Comparison of ENCODE assay signal across 19 mouse cellular contexts in the genomic region with DNA sequence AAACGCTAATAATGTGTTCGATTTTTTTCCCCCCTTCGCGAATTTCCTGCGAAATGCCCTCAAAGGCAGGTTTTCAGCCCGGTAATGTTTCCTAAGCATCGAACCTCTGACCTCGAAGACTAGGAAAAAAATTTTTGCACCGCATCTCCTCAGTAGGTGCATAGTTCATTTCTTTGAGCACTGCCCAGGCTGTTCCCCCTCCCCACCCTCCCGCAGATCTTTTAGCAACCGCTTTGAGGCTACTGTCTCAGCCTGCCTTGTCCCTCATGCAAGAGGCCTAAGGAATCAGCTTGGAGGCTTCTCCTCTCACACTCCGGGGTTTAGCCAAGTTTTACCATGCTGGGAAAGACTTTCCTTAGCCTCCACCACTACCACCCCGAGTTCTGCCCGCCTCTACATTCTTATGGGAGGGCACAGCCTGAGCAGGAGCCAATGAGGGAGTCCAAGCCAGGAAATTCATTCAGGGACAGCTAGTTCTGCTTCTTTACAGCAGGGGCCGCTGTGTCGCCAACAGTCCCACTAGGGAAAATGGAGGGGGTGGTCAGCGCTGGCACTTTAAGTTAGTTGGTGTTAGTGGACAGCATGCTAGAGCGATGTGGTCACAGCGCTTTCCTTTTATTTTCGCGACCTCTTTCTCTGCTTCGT. TPM values are rescaled to one million over a fixed set of nuclear protein-coding genes. Genes with fewer than 3 reads are reported as not detected.
DNase-seq lines count a peak whose midpoint lies in the region; ATAC-seq and TF ChIP-seq lines count a peak whose summit lies in the region.
"Not testable (repeated sequence)": the region's sequence is repeated elsewhere in the genome, so short reads cannot be mapped to it uniquely, and the experiment has no call there.
"Had no signal": no experiment of that assay in that cellular context is flagged by ENCODE, and none has a peak within 500 bp of the region (broad histone marks: within the 10 kb centered on the region; RNA-seq: fewer than 3 reads in every experiment).

No protein-coding gene starts in this region.

- not testable (repeated sequence) for H3K27ac ChIP-seq in forebrain, embryonic 14.5 days (ENCODE audit: low read depth, low read length); intestine, embryonic 14.5 days (ENCODE audit: low read depth); limb, embryonic 13.5 days; stomach, postnatal 0 days (replicated peaks)

- peak; percentile 54 for ATAC-seq in activated CD4-positive, CD25-positive, alpha-beta regulatory T cell, adult 4 months
- ATAC-seq in forebrain, embryonic 14.5 days, result peak; percentile 84
- ATAC-seq in hematopoietic stem cell, adult 5-6 weeks (replicated peaks in 1 of 2; ENCODE audit: insufficient read depth in 1 of 2, low FRiP score in 2 of 2, low TSS enrichment in 1 of 2, low read depth in 1 of 2, poor library complexity in 2 of 2, severe bottlenecking in 2 of 2), result peak; percentile 98
- ATAC-seq in intestine, embryonic 14.5 days (replicated peaks; ENCODE audit: low FRiP score, low TSS enrichment, low read depth), result 0 out of 2 replicates have a peak, but pooled peaks have one; percentile 55
- ATAC-seq in limb, embryonic 13.5 days (ENCODE audit: low FRiP score, low read depth), result peak; percentile 83
- peak; percentile 98 for ATAC-seq in megakaryocyte progenitor cell, adult 5-6 weeks (replicated peaks; ENCODE audit: poor library complexity)
- ATAC-seq in monocyte, adult 5-6 weeks (replicated peaks; ENCODE audit: insufficient number of reproducible peaks, low FRiP score, low TSS enrichment, poor library complexity, severe bottlenecking), result peak; percentile 96
- peak; percentile 47; the same call in 1 of the 2 replicates for ATAC-seq in stomach, postnatal 0 days (ENCODE audit: low FRiP score, low TSS enrichment)

- WGBS in forebrain, embryonic 14.5 days, result no CpG with 5 or more reads among the region's 22 CpGs
- no CpG with 5 or more reads among the region's 22 CpGs for whole genome bisulfite sequencing in intestine, embryonic 14.5 days
- no CpG with 5 or more reads among the region's 22 CpGs for WGBS in limb, embryonic 13.5 days
- WGBS in stomach, postnatal 0 days, result no CpG with 5 or more reads among the region's 22 CpGs

- H3K36me3 ChIP-seq in forebrain, embryonic 14.5 days (ENCODE audit: control insufficient read depth, insufficient read depth, low read length); intestine, embryonic 14.5 days (ENCODE audit: control insufficient read depth, insufficient read depth, low read length); limb, embryonic 13.5 days; stomach, postnatal 0 days (ENCODE audit: control insufficient read depth, insufficient read depth, low read length): not testable (repeated sequence)

- not testable (repeated sequence) for H3K4me2 ChIP-seq in forebrain, embryonic 14.5 days (ENCODE audit: low read length); intestine, embryonic 14.5 days (ENCODE audit: low read length); limb, embryonic 13.5 days (replicated peaks); stomach, postnatal 0 days (replicated peaks; ENCODE audit: low read depth)

- H3K4me3 ChIP-seq in forebrain, embryonic 14.5 days (ENCODE audit: low read depth, low read length); intestine, embryonic 14.5 days (ENCODE audit: low read depth, low read length); limb, embryonic 13.5 days; stomach, postnatal 0 days (ENCODE audit: low read depth, low read length): not testable (repeated sequence)

- not testable (repeated sequence) for H3K27me3 ChIP-seq in forebrain, embryonic 14.5 days (replicated peaks; ENCODE audit: control insufficient read depth, insufficient read depth, low read length); intestine, embryonic 14.5 days (replicated peaks; ENCODE audit: control insufficient read depth, insufficient read depth, low read length); limb, embryonic 13.5 days; stomach, postnatal 0 days (ENCODE audit: control insufficient read depth, insufficient read depth, low read length)

- not testable (repeated sequence) for TF ChIP-seq CTCF in stomach, postnatal 0 days (IDR thresholded peaks at IDR 0.05; ENCODE audit: low read depth)

- not testable (repeated sequence) for H3K4me1 ChIP-seq in forebrain, embryonic 14.5 days (ENCODE audit: control insufficient read depth, insufficient read depth, low read length); intestine, embryonic 14.5 days (replicated peaks; ENCODE audit: control insufficient read depth, insufficient read depth, low read length); limb, embryonic 13.5 days; stomach, postnatal 0 days (replicated peaks; ENCODE audit: control insufficient read depth, insufficient read depth)

- not testable (repeated sequence) for H3K9me3 ChIP-seq in forebrain, embryonic 14.5 days (replicated peaks; ENCODE audit: control insufficient read depth, low read length); intestine, embryonic 14.5 days (ENCODE audit: control insufficient read depth, low read length); limb, embryonic 13.5 days; stomach, postnatal 0 days (ENCODE audit: control insufficient read depth, low read length)

- H3K9ac ChIP-seq in forebrain, embryonic 14.5 days (ENCODE audit: low read length); intestine, embryonic 14.5 days (ENCODE audit: low read length); limb, embryonic 13.5 days; stomach, postnatal 0 days (ENCODE audit: low read length): not testable (repeated sequence)

- not testable (repeated sequence) for DNase-seq in forebrain, embryonic 14.5 days (ENCODE audit: low spot score); intestine, embryonic 14.5 days (ENCODE audit: low spot score); stomach, postnatal 0 days (ENCODE audit: low spot score)

- TF ChIP-seq EP300 in stomach, postnatal 0 days (optimal IDR thresholded peaks at IDR 0.05), result not testable (repeated sequence)

RNA-seq across cellular contexts. Expression of gene Gm36079, which starts 28.2 kb away (rescaled TPM):
- polyA plus RNA-seq in activated CD4-positive, CD25-positive, alpha-beta regulatory T cell, adult 4 months (2017; shearing (Covaris generic)), result not detected
- polyA plus RNA-seq in forebrain, embryonic 14.5 days (2014; fragmentation: Nextera tagmentation; extraction: Ambion mirVana), result not detected in 2 replicates
- not detected in 2 replicates for total RNA-seq in hematopoietic stem cell, adult 5-6 weeks (2017)
- not detected in 2 replicates for polyA plus RNA-seq in intestine, embryonic 14.5 days (2014; fragmentation: Nextera tagmentation; extraction: Ambion mirVana)
- polyA plus RNA-seq in limb, embryonic 13.5 days (2015; fragmentation: Nextera tagmentation; extraction: Ambion mirVana), result not detected in 2 replicates
- 3.7 TPM in 1 of 2 replicates, not detected in the other for total RNA-seq in megakaryocyte progenitor cell, adult 5-6 weeks (2015)
- total RNA-seq in megakaryocyte progenitor cell, adult 5-6 weeks (2017), result not detected in 2 replicates
- total RNA-seq in monocyte, adult 5-6 weeks (2017), result 4.4 TPM in 1 of 3 replicates, not detected in the others
- not detected in 2 replicates for polyA plus RNA-seq in stomach, postnatal 0 days (2015; fragmentation: Nextera tagmentation; extraction: Ambion mirVana)
- total RNA-seq: adrenal gland, adult 2 months; CH12.LX; gastrocnemius, adult 8-10 months; heart, adult 18-20 months; layer of hippocampus, adult 18-20 months; layer of hippocampus, postnatal 36 days; left cerebral cortex, postnatal 25 days had no signal
- polyA plus RNA-seq: heart, embryonic 16.5 days; liver, embryonic 13.5 days; midbrain, embryonic 10.5 days; testis, adult 2 months had no signal

RNA-seq across cellular contexts. Expression of gene B020031M17Rik, which starts 48.0 kb away (rescaled TPM):
- not detected for polyA plus RNA-seq in activated CD4-positive, CD25-positive, alpha-beta regulatory T cell, adult 4 months (2017; shearing (Covaris generic))
- not detected in 2 replicates for polyA plus RNA-seq in forebrain, embryonic 14.5 days (2014; fragmentation: Nextera tagmentation; extraction: Ambion mirVana)
- total RNA-seq in hematopoietic stem cell, adult 5-6 weeks (2017), result not detected in 2 replicates
- polyA plus RNA-seq in intestine, embryonic 14.5 days (2014; fragmentation: Nextera tagmentation; extraction: Ambion mirVana), result not detected in 2 replicates
- polyA plus RNA-seq in limb, embryonic 13.5 days (2015; fragmentation: Nextera tagmentation; extraction: Ambion mirVana), result not detected in 2 replicates
- total RNA-seq in megakaryocyte progenitor cell, adult 5-6 weeks (2015), result not detected in 2 replicates
- total RNA-seq in megakaryocyte progenitor cell, adult 5-6 weeks (2017), result not detected in 2 replicates
- total RNA-seq in monocyte, adult 5-6 weeks (2017), result not detected in 3 replicates
- polyA plus RNA-seq in stomach, postnatal 0 days (2015; fragmentation: Nextera tagmentation; extraction: Ambion mirVana), result not detected in 2 replicates
- total RNA-seq: adrenal gland, adult 2 months; gastrocnemius, adult 8-10 months; heart, adult 18-20 months; layer of hippocampus, adult 18-20 months; layer of hippocampus, postnatal 36 days; left cerebral cortex, postnatal 25 days had no signal
- polyA plus RNA-seq: adrenal gland, adult 2 months; heart, embryonic 16.5 days; liver, embryonic 13.5 days; midbrain, embryonic 10.5 days; testis, adult 2 months had no signal

RNA-seq across cellular contexts. Expression of gene Gm21188, which starts 53.4 kb away (rescaled TPM):
- 1 to 10 TPM in 1 of 2 experiments, not detected in 1; 1.6 TPM for polyA plus RNA-seq in activated CD4-positive, CD25-positive, alpha-beta regulatory T cell, adult 4 months (2017; shearing (Covaris generic))
- polyA plus RNA-seq in forebrain, embryonic 14.5 days (2014; fragmentation: Nextera tagmentation; extraction: Ambion mirVana), result not detected in 2 replicates
- total RNA-seq in hematopoietic stem cell, adult 5-6 weeks (2017), result 3.9 and 8.6 TPM in 2 replicates
- polyA plus RNA-seq in intestine, embryonic 14.5 days (2014; fragmentation: Nextera tagmentation; extraction: Ambion mirVana), result not detected in 2 replicates
- polyA plus RNA-seq in limb, embryonic 13.5 days (2015; fragmentation: Nextera tagmentation; extraction: Ambion mirVana), result not detected in 2 replicates
- total RNA-seq in megakaryocyte progenitor cell, adult 5-6 weeks (2015), result 70.2 and 71.3 TPM in 2 replicates
- 34.4 and 35.7 TPM in 2 replicates for total RNA-seq in megakaryocyte progenitor cell, adult 5-6 weeks (2017)
- total RNA-seq in monocyte, adult 5-6 weeks (2017), result 136 to 183 TPM (median 179 TPM) in 3 replicates
- polyA plus RNA-seq in stomach, postnatal 0 days (2015; fragmentation: Nextera tagmentation; extraction: Ambion mirVana), result not detected in 2 replicates
- total RNA-seq: adrenal gland, adult 2 months; layer of hippocampus, postnatal 36 days; left cerebral cortex, postnatal 25 days had no signal
- polyA plus RNA-seq: adrenal gland, adult 2 months; midbrain, embryonic 10.5 days had no signal

Comparison
In these comparisons a context has a peak if more than half of its experiments do, and no peak if none do; other contexts are left out.
1. ATAC-seq: peak in every context shown above with its lines; median percentile 98 in hematopoietic stem cell, adult 5-6 weeks; 98 in megakaryocyte progenitor cell, adult 5-6 weeks; 96 in monocyte, adult 5-6 weeks; 84 in forebrain, embryonic 14.5 days; 83 in limb, embryonic 13.5 days; 55 in intestine, embryonic 14.5 days; 54 in activated CD4-positive, CD25-positive, alpha-beta regulatory T cell, adult 4 months; 47 in stomach, postnatal 0 days.